Mouse (Mus musculus): Measurements from ENCODE around the gene Klk1b3. TPM values are rescaled to one million over a fixed set of nuclear protein-coding genes. Genes with fewer than 3 reads are reported as not detected.
"Not testable (repeated sequence)": the region's sequence is repeated elsewhere in the genome, so short reads cannot be mapped to it uniquely, and the experiment has no call there.

Klk1b3 gene
- polyA plus RNA-seq, 1 experiment from 2014 or later: not detected

GRCm38 (mm10) chr7:44247971-44248370 lies 50.0 kb downstream of the Klk1b3 start:
- WGBS: 84% methylated on average over 2 of the region's 2 CpGs
- Histone ChIP-seq H3K27ac (ENCODE audit: low read depth, low read length) (no peak overlapping the region), H3K4me1 (ENCODE audit: control insufficient read depth, insufficient read depth, low read length) (peaks cover 26% of the 10 kb centered on the region), H3K9ac (ENCODE audit: low read depth, low read length) (peak overlapping the region; percentile 95), H3K36me3 (ENCODE audit: control insufficient read depth, insufficient read depth, low read length) (peaks cover 47% of the 10 kb centered on the region), H3K9me3 (ENCODE audit: control insufficient read depth, low read length) (no peaks in the 10 kb centered on the region), H3K4me3 (ENCODE audit: low read length) (peak overlapping the region; percentile 96), H3K27me3 (ENCODE audit: control insufficient read depth, insufficient read depth, low read length) (no peaks in the 10 kb centered on the region), H3K4me2 (replicated peaks; ENCODE audit: low read depth, low read length) (peak overlapping the region; percentile 88)
- ATAC-seq (ENCODE audit: low FRiP score, low TSS enrichment): no peak

- H3K4me1 ChIP-seq (ENCODE audit: control insufficient read depth, insufficient read depth, low read length): peaks cover 26% of the 10 kb centered on the region
- no peaks in the 10 kb centered on the region for H3K27me3 ChIP-seq (ENCODE audit: control insufficient read depth, insufficient read depth, low read length)
- ATAC-seq (ENCODE audit: low FRiP score, low TSS enrichment): no peak
- no peak overlapping the region for H3K9ac ChIP-seq (ENCODE audit: low read depth, low read length)
- H3K4me3 ChIP-seq (ENCODE audit: low read length): no peak overlapping the region
- H3K27ac ChIP-seq (ENCODE audit: low read depth, low read length): no peak overlapping the region
- H3K4me2 ChIP-seq (replicated peaks; ENCODE audit: low read depth, low read length): no peak overlapping the region
- no peaks in the 10 kb centered on the region for H3K9me3 ChIP-seq (ENCODE audit: control insufficient read depth, low read length)
- WGBS: 95% methylated on average over 4 of the region's 4 CpGs
- peaks cover 57% of the 10 kb centered on the region for H3K36me3 ChIP-seq (ENCODE audit: control insufficient read depth, insufficient read depth, low read length)
Measured at GRCm38 (mm10) chr7:44249248-44249647, 51.3 kb downstream of the Klk1b3 start.

- H3K27me3 ChIP-seq (ENCODE audit: control insufficient read depth, insufficient read depth, low read length); H3K4me3 ChIP-seq (ENCODE audit: low read length); ATAC-seq (ENCODE audit: low FRiP score, low TSS enrichment); H3K27ac ChIP-seq (ENCODE audit: low read depth, low read length); H3K9ac ChIP-seq (ENCODE audit: low read depth, low read length); H3K9me3 ChIP-seq (ENCODE audit: control insufficient read depth, low read length); H3K4me2 ChIP-seq (replicated peaks; ENCODE audit: low read depth, low read length): not testable (repeated sequence)
- Histone ChIP-seq H3K36me3 (ENCODE audit: control insufficient read depth, insufficient read depth, low read length) (peaks cover 57% of the 10 kb centered on the region), H3K4me1 (ENCODE audit: control insufficient read depth, insufficient read depth, low read length) (peaks cover 21% of the 10 kb centered on the region)
- 90% methylated on average over 17 of the region's 17 CpGs for WGBS
Measured at GRCm38 (mm10) chr7:44250732-44251275, 52.8 kb downstream of the Klk1b3 start.

Other genes starting within 250 kb of the Klk1b3 start
- gene Klk1b8, start 247.5 kb upstream of the Klk1b3 start, polyA plus RNA-seq (2014; fragmentation: Nextera tagmentation; extraction: Ambion mirVana): not detected in 2 replicates
- not detected in 2 replicates for gene Klk1b1, start 231.4 kb upstream of the Klk1b3 start, polyA plus RNA-seq (2014; fragmentation: Nextera tagmentation; extraction: Ambion mirVana)
- gene Klk1b9, start 222.1 kb upstream of the Klk1b3 start, polyA plus RNA-seq (2014; fragmentation: Nextera tagmentation; extraction: Ambion mirVana): not detected in 2 replicates
- not detected in 2 replicates for gene Klk1b11, start 202.3 kb upstream of the Klk1b3 start, polyA plus RNA-seq (2014; fragmentation: Nextera tagmentation; extraction: Ambion mirVana)
- not detected in 2 replicates for gene Klk1b26, start 186.0 kb upstream of the Klk1b3 start, polyA plus RNA-seq (2014; fragmentation: Nextera tagmentation; extraction: Ambion mirVana)
- not detected in 2 replicates for gene Klk1b27, start 145.9 kb upstream of the Klk1b3 start, polyA plus RNA-seq (2014; fragmentation: Nextera tagmentation; extraction: Ambion mirVana)
- not detected in 2 replicates for gene Klk1b21, start 95.9 kb upstream of the Klk1b3 start, polyA plus RNA-seq (2014; fragmentation: Nextera tagmentation; extraction: Ambion mirVana)
- gene Klk1b22, start 85.5 kb upstream of the Klk1b3 start, polyA plus RNA-seq (2014; fragmentation: Nextera tagmentation; extraction: Ambion mirVana): not detected in 2 replicates
- gene Klk1b16, start 61.4 kb upstream of the Klk1b3 start, polyA plus RNA-seq (2014; fragmentation: Nextera tagmentation; extraction: Ambion mirVana): not detected in 2 replicates
- not detected in 2 replicates for gene Klk1b24, start 10.0 kb upstream of the Klk1b3 start, polyA plus RNA-seq (2014; fragmentation: Nextera tagmentation; extraction: Ambion mirVana)
- gene Klk1b4, start 9.2 kb downstream of the Klk1b3 start, polyA plus RNA-seq (2014; fragmentation: Nextera tagmentation; extraction: Ambion mirVana): not detected in 2 replicates
- not detected in 2 replicates for gene Klk1b5, start 17.8 kb downstream of the Klk1b3 start, polyA plus RNA-seq (2014; fragmentation: Nextera tagmentation; extraction: Ambion mirVana)
- 0.70 and 2.1 TPM in 2 replicates for gene Klk1, start 27.2 kb downstream of the Klk1b3 start, polyA plus RNA-seq (2014; fragmentation: Nextera tagmentation; extraction: Ambion mirVana)
- gene Gm36864, start 38.0 kb downstream of the Klk1b3 start, polyA plus RNA-seq (2014; fragmentation: Nextera tagmentation; extraction: Ambion mirVana): not detected in 2 replicates
- 1.3 and 1.6 TPM in 2 replicates for gene 1700028J19Rik, start 48.5 kb downstream of the Klk1b3 start, polyA plus RNA-seq (2014; fragmentation: Nextera tagmentation; extraction: Ambion mirVana)
- gene 2410002F23Rik, start 48.5 kb downstream of the Klk1b3 start, polyA plus RNA-seq (2014; fragmentation: Nextera tagmentation; extraction: Ambion mirVana): 119 and 143 TPM in 2 replicates
- not detected in 2 replicates for gene Acp4, start 59.2 kb downstream of the Klk1b3 start, polyA plus RNA-seq (2014; fragmentation: Nextera tagmentation; extraction: Ambion mirVana)
- gene Gm15517, start 63.3 kb downstream of the Klk1b3 start, polyA plus RNA-seq (2014; fragmentation: Nextera tagmentation; extraction: Ambion mirVana): not detected in 2 replicates
- gene Clec11a, start 108.7 kb downstream of the Klk1b3 start, polyA plus RNA-seq (2014; fragmentation: Nextera tagmentation; extraction: Ambion mirVana): 3.4 TPM in 2 replicates
- gene Shank1, start 112.1 kb downstream of the Klk1b3 start, polyA plus RNA-seq (2014; fragmentation: Nextera tagmentation; extraction: Ambion mirVana): 1.3 and 1.9 TPM in 2 replicates
- 1.4 and 2.3 TPM in 2 replicates for gene Syt3, start 185.9 kb downstream of the Klk1b3 start, polyA plus RNA-seq (2014; fragmentation: Nextera tagmentation; extraction: Ambion mirVana)
- gene 1700008O03Rik, start 187.6 kb downstream of the Klk1b3 start, polyA plus RNA-seq (2014; fragmentation: Nextera tagmentation; extraction: Ambion mirVana): 1.0 and 1.5 TPM in 2 replicates
- 0.50 and 0.70 TPM in 2 replicates for gene Lrrc4b, start 230.8 kb downstream of the Klk1b3 start, polyA plus RNA-seq (2014; fragmentation: Nextera tagmentation; extraction: Ambion mirVana)

Measured in kidney, embryonic 14.5 days (tissue).